Mouse (Mus musculus) cerebellum, postnatal 36 days (tissue): ENCODE measurements at regions not wholly inside any gene's neighbourhood (a gene's known extent, or its start where the extent isn't known, plus 50 kb on each side); places are given as distances from the start of the nearest gene placed in this dataset.

Source experiments
- DNase-seq, 2 experiments: peaks; one replicate each; pipeline ENCODE4 v3.0.0; 2021 to 2022; ENCODE audit warnings: mixed read lengths in 2 of 2

DNA sequence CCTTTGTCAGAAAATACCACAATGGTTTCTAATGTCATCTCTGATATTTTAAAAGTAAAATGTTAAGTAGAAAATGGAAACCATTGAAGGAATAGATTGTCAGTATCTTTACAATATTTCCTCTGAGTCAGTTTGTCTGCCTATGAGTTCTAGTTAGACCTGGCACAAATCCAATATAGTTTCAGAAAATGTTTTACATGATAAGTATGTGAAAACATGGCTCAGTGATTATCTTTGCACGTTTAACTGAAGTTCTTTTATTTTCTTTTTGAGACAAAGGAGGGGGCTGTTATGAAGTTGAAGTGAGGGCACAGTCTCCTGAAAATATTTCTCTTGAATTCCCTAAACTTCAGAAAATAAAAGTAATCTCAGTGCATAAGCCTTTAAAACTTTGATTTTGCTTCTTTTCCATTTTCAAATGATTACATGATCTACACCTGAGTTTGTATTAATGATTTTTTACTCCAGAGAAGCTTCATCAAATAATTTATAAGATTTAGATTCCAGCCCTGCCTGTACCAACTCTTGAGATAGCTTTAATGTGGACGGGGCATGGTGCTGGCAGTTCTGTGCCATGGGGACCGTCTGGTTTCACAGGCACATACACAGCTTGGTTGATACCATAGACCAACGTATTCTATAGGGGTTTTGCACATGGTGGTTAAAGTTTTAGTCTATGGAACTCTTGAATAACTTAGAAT lies 336.5 kb downstream of the Pdha2 start:
- no peak for DNase-seq

DNA sequence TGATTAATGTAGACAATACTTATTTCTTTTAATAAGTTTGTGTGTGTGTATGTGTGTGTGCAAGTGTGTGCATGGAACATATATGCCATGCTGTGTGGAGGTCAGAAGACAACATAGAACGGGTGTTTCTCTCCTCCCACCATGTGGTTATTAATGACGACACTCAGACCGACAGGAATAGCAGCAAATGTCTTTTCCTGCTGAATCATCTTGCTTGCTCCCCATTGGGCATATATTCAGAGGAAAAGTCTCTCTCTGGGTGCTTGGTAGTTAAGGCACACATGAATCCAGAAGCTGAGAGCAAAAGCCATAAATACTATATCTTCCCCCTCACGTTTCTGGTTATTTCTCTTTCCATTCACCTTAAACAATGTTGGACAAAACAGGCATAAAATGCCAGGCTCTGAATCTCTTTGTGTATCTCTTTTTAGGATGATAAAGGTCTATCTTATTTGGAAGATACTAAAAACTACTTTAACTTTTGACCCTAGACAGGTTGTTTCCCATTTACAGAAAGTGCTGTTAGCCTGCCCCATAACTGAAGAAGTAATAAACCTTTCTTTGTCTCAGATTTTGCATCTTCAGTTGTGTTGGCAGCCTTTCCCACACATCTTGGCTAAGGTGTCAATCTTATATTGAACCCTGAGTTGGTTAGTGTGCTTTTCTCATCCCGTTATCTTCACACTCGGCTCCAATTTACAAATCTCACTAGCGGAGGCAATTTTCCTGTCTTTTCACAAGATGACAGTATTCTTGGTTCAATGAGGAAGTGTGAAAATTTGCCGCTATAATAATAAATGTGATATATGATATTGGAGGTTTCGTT lies 337.9 kb downstream of the Pdha2 start:
- DNase-seq = no peak

DNA sequence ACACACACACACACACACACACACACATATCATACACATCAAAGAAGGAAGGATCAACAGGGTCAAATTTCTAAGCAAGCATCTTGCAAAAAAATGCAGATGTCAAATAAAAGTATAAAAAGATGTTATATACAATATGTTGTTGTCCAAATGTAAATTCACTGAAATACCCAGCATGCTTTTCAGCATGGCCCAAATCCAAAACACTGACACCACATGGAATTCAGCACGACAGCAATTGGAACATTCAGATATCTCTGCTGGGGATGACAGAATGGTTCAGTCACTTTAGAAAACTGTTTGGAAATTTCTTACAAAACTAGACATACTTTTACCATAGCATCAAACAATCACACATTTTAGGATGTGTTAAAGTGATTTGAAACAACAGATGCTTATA lies 339.6 kb downstream of the Pdha2 start:
- no peak for DNase-seq

DNA sequence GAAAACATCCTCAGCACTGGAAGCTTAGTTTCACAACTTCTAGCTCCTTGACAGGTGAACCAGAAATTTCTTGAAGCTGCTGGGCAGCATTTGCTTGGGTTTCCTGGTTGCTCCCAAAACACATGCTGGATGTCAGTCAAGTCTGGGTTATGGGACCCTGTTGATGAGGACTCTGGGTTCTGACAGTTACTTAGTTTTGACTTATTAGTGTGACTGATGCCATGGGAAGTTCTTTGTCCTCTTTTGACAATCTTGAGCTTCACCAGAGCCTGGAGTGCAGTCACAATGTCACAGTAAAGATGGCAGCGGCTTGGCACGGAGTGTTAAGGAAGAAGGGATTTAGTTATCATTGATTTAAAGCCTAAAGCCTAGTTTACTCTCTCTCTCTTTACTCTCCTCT lies 340.9 kb downstream of the Pdha2 start:
- DNase-seq = no peak

DNA sequence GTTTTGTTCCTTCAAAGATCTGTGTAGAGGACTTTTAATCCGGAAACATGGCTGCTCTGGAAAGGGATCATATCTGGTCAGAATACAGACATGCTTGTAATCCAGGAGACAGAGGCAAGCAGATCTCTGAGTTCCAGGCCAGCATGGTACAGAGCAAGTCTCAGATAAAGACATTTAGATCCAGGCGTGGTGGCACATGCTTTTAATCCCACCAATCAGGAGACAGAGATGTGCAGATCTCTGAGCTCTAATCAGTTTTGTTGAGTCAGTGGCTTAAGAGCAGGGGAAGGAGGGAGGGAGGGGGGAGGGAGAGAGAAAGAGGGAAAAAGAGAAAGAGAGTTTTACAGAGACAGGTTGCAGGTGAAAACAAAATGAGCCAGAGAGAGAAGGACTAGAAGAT lies 372.0 kb downstream of the Pdha2 start:
- no peak for DNase-seq

DNA sequence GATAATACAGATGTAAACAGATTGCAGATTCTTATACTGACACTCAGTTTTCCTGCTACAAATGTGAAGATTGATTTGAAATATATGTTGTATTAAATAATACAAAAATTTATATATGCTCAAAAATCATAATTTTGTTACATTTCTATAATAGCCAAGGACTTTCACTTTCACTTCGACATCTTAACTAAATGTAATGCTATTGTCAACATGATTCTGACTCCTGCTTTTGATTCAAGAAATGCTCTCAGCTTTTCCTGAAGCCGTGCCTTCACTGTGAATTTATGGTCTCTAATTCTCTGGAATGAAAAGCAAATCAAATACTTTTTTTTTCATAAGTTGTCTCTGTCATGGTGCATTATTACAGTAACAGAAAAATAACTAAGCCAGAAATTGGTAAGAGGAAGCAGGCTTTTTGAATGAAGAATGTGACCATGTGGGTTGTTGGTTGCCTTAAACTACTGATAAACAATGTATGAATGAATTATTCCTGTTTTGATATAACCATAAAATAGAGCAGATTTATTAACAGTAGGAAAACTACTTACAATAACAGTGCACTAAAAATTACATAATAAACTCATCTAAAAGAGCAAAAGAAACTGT lies 374.1 kb downstream of the Pdha2 start:
- DNase-seq = no peak

DNA sequence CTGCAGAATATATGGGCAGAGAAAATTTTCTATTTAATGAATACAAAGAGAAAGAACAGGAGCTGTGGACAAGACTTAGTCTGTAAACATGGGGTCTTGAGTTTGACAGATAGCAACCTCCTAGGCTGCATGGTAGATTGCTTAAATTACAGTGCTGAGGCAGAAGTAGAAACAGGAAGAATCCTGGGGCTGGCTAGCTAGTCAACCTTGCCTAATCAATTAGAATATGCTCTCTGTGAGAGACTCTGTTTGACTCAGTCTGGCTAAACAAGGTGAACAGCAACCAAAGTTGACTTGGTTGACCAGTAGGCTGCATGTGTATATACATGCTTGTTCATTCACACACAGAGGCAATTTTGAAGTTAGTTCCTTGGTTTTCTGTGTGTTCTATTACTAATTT lies 390.9 kb downstream of the Pdha2 start:
- DNase-seq = no peak

DNA sequence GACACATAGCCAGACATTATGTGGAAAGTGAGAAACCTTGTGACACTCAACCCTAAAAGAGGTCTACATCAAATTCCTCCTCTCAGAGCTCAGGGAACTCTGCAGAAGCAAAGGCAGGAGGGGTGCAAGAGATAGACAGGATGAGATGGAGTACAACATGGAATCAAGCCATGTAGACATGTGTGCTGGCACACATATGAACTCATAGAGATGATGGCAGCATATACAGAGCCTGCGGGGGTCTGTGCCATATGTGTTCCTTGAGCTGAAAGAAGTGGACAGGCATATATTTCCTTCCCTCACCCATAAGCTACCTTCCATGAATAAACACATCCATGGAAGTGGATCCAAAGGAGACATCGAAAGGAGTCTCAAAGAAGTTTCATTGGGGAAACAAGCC lies 406.6 kb downstream of the Pdha2 start:
- DNase-seq = no peak

DNA sequence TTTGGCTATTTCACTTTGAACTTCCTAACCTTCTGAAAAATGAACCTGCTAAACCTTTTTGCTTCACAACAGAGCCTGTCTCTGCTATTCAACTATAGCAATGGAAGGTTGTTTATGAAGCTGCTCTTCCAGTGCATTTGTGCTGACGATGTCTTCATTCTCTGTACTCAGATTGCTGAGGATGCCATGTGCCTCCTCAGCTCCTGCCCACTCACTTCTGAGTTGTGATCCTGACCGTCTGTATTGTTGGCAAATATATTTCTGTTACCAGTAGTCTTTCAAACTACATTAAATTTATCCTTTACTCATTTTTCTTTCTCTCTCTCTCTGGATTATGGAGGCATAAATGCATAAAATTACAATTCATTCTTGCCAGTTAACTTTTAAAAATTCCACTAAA lies 419.2 kb downstream of the Pdha2 start:
- DNase-seq = no peak

DNA sequence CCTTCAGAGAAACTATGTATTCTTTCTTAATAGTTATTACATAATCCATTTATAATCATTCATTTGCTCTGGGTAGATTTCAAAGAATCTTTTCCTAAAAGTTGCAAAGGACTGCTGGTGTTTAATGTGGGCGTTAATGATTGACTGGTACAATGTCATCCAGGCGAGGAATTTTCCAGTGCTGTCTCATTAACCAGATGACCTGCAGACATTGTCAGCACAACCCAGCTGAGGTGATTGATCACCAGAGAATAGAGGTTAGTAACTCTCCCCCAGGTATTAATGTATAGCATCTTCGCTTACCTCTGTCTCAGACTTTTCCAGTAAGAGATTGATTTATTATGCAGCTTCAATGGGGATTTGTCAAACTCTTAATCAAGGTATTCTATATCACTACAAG lies 426.5 kb downstream of the Pdha2 start:
- no peak for DNase-seq

DNA sequence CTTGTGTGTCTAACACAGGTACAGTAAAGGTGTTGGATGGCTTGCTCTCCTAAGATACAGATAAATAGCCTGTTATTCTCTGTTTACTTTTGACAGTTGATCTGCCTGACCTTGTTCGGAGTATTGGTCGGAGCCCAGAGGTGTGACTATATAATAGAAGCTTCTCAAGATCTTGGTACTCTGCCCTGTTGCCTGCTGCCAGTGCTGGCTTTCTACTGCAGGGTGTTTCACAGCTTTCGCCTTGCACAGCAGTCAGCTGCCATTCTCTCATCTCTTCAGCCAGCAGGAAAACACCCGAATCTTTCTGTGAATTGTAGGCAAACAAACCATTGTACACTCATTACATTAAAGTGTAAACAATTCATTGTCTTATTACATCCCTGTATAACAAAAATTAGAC lies 452.1 kb downstream of the Pdha2 start:
- DNase-seq = peak; percentile 15 to 24

DNA sequence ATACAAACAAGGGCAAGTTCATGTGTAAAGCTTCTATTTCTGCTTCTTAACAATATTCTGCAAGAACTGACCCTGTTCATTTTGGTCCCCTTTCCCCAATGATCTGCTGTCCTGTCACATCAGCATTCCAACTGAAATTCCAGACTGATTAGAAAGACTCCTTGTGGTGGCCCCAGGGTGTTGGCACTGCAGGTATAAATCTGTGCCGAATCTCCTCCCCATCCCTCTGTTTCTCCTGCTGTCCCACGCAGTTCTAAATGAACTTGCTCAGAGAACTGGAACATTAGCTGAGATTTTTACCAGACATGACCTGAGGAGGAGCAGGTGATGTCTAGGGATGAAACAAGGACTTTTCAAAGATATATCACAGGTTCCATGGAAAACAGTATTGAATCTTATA lies 467.7 kb downstream of the Pdha2 start:
- DNase-seq = peak; percentile 37 to 42

DNA sequence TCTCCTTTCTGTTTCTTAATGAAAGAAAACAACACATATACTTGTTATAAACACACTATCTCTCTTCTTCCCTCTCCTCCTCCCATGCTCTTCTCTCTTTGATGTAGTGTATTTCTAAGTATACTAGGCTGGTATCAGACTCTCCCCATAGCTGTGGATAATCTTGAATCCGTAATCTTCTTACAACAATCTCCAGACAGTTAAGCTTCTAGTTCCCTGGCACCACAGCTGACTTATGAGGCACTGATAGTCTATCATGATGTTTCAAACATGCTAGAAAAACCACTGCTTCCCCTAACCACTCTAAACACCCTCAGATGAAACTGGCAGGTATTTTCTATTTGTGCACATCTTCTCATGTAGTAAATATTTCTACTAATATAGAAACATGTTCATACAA lies 471.7 kb downstream of the Pdha2 start:
- no peak for DNase-seq

DNA sequence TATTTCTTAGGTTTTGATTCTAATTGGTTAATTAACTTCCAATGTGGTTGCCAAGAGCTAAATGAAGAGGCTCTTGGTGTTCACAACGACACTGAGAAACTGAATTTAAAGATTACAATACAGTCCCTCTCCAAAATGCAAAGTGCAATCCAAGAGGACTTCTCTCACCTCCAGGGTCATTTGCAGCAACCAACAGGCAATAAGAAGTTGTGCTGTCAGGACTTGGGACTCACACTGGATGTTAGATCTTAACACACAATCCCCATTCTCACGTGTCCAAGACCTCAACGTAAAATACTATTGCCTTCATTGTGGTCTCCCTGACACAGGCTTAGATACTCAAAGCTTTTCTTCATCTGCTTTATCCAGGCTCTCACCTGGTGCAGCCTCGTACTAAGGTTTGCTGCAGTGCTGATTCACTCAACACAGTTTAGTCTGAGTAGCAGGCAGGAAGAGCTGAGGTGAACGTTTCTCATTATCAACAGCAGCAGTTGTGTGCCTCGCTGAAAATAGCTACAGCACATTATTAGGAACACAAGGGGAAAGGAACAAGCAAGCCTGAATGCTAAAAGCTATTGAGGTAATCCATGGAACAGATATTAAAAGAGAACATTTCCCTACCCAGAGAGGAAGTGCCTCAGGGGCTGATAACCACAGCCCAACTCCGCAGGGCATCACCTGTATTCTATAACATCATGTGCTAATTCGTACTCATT lies 473.3 kb downstream of the Pdha2 start:
- no peak for DNase-seq

DNA sequence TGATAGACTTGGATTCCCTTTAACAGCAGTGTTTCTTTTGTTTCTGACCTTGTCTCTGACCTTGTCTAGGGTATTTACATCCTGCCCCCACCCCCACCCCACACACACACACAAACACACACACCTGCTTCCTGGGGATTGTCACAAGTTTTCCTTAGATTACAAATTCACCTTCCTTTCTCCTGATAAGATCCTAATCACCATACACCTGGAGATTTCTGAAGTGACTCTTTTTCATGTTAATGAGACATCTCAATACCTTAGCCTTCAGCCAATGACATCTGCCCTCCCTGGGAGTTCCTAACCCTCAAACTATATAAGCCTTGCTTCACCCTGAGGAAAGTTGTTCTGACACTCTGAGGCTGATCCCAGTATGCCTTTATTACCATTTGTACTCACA lies 495.3 kb downstream of the Pdha2 start:
- no peak for DNase-seq

DNA sequence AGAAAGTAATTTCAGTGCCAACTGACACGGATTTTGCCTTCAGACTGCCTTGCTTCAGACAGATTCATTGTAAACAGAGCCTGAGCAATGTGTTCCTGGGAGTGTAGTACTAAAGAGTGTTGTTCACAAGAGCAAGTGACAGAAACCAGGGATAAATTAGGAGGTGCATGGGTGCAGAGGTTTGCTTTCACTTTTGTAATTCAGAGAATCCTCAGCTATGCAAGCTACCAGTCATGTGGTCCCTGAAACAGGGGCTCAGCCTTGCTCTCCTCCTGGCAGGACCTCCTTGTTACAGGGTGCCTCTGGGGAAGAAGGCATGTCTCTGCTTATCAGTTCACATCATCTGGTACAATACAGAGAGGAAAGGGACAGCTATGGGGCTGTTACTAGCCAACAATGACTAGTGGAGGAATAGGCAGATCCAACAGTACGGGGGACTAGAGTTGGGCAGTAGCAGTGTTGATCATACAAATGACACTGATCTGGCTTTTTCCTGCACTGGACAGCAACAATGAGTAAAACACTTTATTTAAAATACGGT lies 504.5 kb downstream of the Pdha2 start:
- no peak for DNase-seq

DNA sequence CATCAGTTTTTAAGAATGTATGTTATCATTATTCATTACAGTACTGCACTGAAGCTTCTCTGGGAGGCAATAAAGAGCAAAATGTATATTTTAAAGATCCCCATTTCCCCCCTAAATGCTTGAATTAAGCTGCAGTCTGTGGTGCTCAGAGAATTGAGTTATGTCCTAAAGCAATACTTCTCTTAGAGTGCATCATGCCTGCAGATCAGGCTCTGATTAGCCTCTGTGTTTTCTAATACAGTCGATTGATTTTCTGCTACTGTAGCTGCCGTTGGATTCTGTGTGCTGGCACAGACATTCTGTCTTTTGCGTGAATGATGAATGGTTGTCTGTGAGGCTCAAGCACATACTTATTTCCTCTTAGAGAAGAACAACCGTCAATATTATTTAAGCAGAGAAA lies 505.4 kb downstream of the Pdha2 start:
- DNase-seq = no peak

DNA sequence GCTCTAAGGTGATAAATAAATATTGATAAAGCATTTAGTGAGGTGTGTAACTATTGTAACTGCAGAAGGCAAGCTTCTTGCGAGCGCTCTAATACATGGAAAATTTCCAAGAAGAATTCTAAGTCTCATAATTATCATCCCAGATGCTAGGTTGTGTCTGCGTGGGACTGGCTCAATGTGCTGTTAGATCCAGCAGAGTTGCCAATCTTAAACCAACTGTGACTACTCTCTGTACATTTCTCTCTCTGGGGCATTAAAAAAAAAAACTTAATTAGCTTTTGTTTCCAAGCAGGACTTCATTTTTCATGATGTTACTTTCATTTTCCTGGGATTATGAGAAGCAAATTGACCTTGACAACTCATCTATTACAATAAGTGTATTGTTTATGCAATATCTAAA lies 506.6 kb downstream of the Pdha2 start:
- no peak for DNase-seq

DNA sequence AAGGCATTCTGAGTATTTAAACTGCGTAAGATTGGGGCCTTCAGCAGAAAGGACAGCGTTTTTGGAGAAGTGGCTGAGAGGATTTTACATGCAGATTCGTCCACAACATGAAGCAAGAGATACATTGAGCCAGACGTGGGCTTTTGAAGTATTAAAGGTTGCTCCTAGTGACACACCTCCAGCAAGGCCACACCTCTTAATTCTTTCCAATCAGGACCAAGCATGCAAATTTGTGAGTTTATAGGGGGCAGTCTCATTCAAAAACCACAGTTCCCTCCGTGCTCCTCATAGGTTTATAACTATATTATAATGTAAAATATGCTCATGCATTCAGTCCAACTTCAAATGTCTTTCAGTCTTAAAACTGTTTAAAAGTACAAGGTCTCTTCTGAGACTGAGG lies 509.2 kb downstream of the Pdha2 start:
- DNase-seq = no peak

DNA sequence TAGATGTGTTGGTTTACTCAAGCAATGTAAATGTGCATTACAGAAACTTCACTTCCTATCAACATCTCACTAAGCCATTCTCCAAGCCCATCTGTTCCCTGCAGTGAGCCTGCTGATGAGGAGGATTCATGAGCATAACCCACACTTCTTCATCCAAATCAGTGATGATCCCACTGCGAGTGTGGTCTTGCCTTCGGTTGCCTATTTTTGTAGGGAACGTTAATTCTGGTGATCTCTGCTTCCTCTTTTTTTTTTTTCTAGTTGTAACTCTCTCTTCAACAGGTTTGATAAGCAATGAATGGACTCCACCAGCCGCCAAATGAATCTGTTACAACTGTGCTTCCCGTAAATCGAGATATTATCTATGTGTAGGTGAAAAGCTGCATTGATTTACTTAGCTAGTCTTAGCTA lies 509.9 kb downstream of the Pdha2 start:
- peak in 1 of 2 experiments; percentile 9 for DNase-seq

DNA sequence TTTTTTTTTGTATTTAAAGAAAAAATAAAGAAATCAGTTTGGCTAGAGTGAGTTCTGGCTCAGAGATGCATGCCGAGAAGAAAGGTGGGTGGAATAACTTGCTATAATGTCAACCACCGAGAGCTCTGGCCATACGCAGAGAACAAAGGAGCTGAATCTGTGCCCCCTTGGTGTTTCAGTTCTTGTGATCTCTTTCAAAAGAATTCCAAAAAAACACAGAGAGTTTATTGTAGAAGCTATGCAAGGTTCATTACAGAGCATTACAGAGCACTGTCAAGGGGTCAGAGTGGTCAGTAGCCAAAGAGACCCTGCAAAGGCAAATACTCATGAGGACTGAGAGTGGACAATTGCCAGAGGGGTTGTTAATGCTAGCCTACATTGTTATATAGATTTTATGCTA lies 514.9 kb downstream of the Pdha2 start:
- no peak for DNase-seq

DNA sequence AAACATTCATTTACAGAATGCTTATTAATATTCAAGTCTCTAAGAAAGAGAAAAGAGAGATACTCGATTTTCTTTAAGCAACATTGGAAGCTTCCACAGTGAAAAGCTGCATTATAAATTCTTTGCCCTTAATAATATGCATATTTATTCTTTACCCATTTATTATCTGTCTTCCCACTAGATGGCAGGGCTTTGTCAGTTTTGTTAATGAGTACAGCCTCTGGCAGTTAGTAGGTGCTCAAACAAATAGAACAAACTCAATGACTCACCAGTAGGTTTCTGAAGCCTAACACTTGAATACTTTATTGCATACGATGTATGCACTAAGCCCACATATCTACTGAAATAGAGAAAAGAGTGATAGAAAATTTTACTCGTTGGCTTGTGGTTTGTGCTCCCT lies 529.4 kb downstream of the Pdha2 start:
- no peak for DNase-seq

DNA sequence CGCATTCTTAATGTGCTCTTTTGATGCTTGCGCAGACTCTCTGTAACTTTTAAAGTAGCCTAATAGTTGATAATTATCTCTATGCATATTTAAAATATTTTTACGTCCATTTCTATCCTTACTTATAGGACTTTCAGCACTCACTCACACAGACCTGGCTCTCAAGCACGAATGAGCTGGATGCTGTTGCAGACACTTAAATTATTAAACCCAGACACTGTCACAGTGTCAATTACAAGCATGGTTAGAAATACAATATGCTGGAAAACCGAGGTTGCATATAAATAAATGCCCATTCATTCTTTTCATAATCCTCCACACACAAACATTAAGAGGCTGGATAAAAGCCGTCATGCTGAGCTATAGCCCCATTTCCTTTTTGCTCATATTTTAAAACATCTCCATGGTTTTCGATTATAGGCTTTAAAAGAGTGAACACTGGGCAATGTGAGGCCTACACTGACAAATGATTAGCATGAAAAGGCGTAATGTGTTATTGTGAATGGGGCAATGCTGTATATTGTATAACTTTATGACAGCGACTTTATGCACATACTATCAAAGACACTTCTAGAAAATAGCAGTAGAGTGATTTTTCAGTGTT lies 566.3 kb downstream of the Pdha2 start:
- DNase-seq = no peak
